Mouse (Mus musculus) heart, adult 2 months (tissue): ENCODE data around the gene Mapk6. TPM values are rescaled to one million over a fixed set of nuclear protein-coding genes. Genes with fewer than 3 reads are reported as not detected.
"Not testable (repeated sequence)": the region's sequence is repeated elsewhere in the genome, so short reads cannot be mapped to it uniquely, and the experiment has no call there.

Experiments used
- DNase-seq, 2 experiments: peaks; one replicate each; pipeline ENCODE4 v3.0.0; 2021
- H3K27ac ChIP-seq: fragments of 200-600 bp; 2 replicates; pipeline ENCODE4 v1.8.1; 2022
- H3K27me3 ChIP-seq: fragments of 200-500 bp; 2 replicates; pipeline ENCODE4 v1.6.1; 2012; ENCODE audit warnings: mild to moderate bottlenecking, low read length, inconsistent platforms, mixed read lengths; ENCODE audit not compliant: control insufficient read depth, insufficient read depth
- H3K36me3 ChIP-seq: fragments of 200-500 bp; 2 replicates; pipeline ENCODE4 v1.6.1; 2012; ENCODE audit warnings: low read length, inconsistent platforms; ENCODE audit not compliant: control insufficient read depth, insufficient read depth
- H3K4me1 ChIP-seq: fragments of 200-500 bp; 2 replicates; pipeline ENCODE4 v1.6.1; 2011; ENCODE audit warnings: low read length; ENCODE audit not compliant: control insufficient read depth, insufficient read depth
- H3K4me3 ChIP-seq: fragments of 200-600 bp; 2 replicates; pipeline ENCODE4 v1.8.1; 2022
- H3K79me2 ChIP-seq: fragments of 200-500 bp; replicated peaks from 2 replicates; pipeline ENCODE4 v1.6.1; 2012; ENCODE audit warnings: mild to moderate bottlenecking, inconsistent platforms, low read length, moderate library complexity, mixed read lengths; ENCODE audit not compliant: control insufficient read depth, insufficient read depth
- H3K9ac ChIP-seq: fragments of 200-500 bp; 2 replicates; pipeline ENCODE4 v1.6.1; 2012; ENCODE audit warnings: low read depth, mild to moderate bottlenecking, control low read depth, inconsistent platforms, low read length, mixed read lengths
- CTCF ChIP-seq: fragments of 200-600 bp; IDR thresholded peaks from 2 replicates; pipeline ENCODE4 v1.8.1; 2022; ENCODE audit warnings: antibody characterized with exemption, mild to moderate bottlenecking, moderate library complexity
- EP300 ChIP-seq: fragments of 200-500 bp; IDR thresholded peaks from 2 replicates; pipeline ENCODE4 v1.6.1; 2011; ENCODE audit warnings: low read depth, low read length, control low read depth; ENCODE audit not compliant: insufficient read depth
- POLR2A ChIP-seq: fragments of 200-500 bp; IDR thresholded peaks from 2 replicates; pipeline ENCODE4 v1.6.1; 2011; ENCODE audit warnings: mild to moderate bottlenecking, low read depth, low read length, control low read depth; ENCODE audit not compliant: insufficient read depth
- WGBS: fragments of 180-500 bp; shearing (Covaris S2); methylation state at CpG from one replicate; pipeline ENCODE4 v1.1.7; 2018; 5-methylcytosine and 5-hydroxymethylcytosine counted together
- intact Hi-C: fragments of 180-260 bp; cut with DNase I; formaldehyde crosslinking; loops from one replicate; pipeline ENCODE4 v1.15.1; 2025
- polyA plus RNA-seq: library from polyadenylated mRNA; depleted of rRNA; stranded (reverse); fragments of >200 nt; gene quantifications from 2 replicates; pipeline ENCODE4 v1.2.3, GENCODE M21; 2012
- total RNA-seq, 2 experiments: library from RNA; stranded (reverse); gene quantifications; 2 replicates each; pipeline ENCODE4 v1.2.3; 2021

Mapk6 gene
- total and polyA plus RNA-seq, 3 experiments: 11.2 to 26.8 (median 25.6) TPM

DNA sequence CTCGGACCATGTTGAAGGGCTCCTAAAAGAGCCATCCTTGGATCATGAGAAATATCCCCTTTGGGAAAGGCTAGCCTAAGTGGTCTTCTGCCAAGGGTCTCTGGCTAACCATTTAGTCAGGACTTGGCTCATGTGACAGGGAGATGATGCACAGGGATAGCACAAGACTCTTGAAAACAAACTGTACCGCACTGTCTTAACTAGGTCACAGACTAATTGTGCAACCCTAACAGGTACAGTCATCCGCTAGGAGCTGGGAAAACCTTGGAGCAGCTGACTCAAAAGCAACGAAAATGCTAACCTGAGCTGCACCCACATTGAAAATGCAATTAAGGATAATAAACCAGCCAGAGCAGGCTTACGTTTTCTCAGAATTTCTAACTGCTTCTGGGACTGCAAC, 43.6 kb downstream of the Mapk6 start:
- Histone ChIP-seq H3K79me2 (no peaks in the 10 kb centered on the region), H3K9ac (no peak overlapping the region), H3K27me3 (no peaks in the 10 kb centered on the region), H3K27ac (no peak overlapping the region), H3K36me3 (no peaks in the 10 kb centered on the region), H3K4me3 (no peak overlapping the region), H3K4me1 (peaks cover 3% of the 10 kb centered on the region; the same call in 1 of the 2 replicates)
- intact Hi-C loops: no loop called here
- TF ChIP-seq CTCF (no peak), EP300 (no peak)
- WGBS: 64% methylated on average over 5 of the region's 5 CpGs
- no peak for DNase-seq

DNA sequence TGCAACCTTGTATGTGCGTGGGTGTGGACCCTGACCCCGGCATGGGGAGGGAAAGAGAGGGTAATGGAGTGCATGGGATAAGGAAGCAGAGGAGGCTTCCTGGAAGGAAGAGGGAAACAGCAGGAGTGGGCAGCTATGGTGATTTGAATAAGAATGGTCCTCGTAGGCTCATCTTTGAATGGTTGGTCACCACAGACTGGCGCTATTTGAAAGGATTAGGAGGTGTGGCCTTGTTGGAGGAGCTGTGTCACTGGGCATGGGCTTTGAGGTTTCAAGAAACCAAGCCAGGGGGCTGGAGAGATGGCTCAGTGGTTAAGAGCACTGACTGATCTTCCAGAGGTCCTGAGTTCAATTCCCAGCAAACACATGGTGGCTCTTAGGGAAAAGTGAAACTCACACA, 44.6 kb downstream of the Mapk6 start:
- Histone ChIP-seq H3K27me3 (no peaks in the 10 kb centered on the region), H3K27ac (no peak overlapping the region), H3K36me3 (no peaks in the 10 kb centered on the region), H3K4me3 (no peak overlapping the region), H3K9ac (no peak overlapping the region), H3K79me2 (no peaks in the 10 kb centered on the region), H3K4me1 (peaks cover 3% of the 10 kb centered on the region; the same call in 1 of the 2 replicates)
- intact Hi-C loops: no loop called here
- 64% methylated on average over 4 of the region's 4 CpGs for WGBS
- TF ChIP-seq EP300 (no peak), CTCF (no peak), POLR2A (no peak)
- DNase-seq: no peak

DNA sequence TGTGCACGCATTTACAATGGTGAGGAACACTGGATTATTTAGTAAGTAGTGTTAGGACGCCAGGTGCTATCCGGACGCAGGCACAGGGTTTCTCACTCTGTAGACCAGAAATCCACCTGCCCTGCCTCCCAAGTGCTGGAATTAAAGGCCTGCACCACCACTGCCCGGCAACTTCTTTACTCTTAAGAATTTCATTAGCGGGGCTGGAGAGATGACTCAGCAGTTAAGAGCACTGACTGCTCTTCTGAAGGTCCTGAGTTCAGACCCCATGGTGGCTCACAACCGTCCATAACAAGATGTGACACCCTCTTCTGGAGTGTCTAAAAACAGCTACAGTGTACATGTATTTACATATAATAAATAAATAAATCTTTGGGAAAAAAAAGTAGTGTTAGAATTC, 46.1 kb downstream of the Mapk6 start:
- not testable (repeated sequence) for H3K4me3 ChIP-seq, H3K79me2 ChIP-seq, H3K4me1 ChIP-seq, DNase-seq, H3K36me3 ChIP-seq, H3K9ac ChIP-seq, H3K27ac ChIP-seq, H3K27me3 ChIP-seq
- 80% methylated on average over 7 of the region's 7 CpGs for WGBS
- intact Hi-C loops: loop anchor here (2.0 kb wide), 2 partner anchors 37 to 151 kb away; no protein-coding TSS in a partner anchor

DNA sequence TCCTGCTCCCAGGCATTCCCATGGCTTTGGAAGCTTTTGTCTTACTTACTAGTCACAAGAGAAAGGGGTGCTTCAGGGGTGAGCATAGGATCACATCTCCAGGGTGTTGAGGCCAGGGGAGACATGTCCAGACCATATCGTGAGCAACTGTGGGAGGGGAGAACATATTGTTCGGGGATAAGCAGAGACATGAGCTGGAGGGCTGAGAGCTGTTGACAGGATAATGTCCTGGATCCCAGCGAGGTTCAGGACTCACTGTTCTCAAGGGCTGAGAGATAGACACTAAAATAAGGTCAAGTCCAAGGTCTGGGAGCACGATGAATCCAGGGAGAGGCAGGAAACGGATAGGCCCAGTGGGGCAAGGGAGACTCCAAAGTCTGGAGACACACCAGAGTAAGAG, 46.8 kb downstream of the Mapk6 start:
- WGBS: 47% methylated on average over 5 of the region's 5 CpGs
- peak in 1 of 2 experiments; percentile 22 for DNase-seq

DNA sequence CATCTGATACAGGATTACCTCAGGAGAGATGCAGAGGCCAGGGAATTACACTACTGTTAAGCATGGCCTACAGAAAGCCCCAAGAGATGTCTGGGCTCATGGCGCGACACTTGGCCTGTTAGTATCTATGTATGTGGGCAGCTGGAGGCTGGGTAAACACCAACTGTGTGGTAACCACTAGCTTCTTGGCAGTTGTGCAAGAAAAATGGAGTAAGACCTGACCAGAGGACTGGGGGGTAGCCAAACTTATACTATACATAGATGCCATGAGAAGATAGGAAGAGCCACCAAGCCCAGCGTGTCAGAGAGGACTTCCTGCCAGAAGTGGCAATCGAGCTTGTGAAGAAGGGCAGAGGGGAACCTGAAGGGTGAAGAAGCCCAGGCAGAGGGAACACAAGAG, 47.6 kb downstream of the Mapk6 start:
- H3K27ac ChIP-seq: no peak overlapping the region
- no peaks in the 10 kb centered on the region for H3K27me3 ChIP-seq
- H3K4me3 ChIP-seq: no peak overlapping the region
- TF ChIP-seq POLR2A (no peak), EP300 (no peak), CTCF (no peak)
- H3K79me2 ChIP-seq: no peaks in the 10 kb centered on the region
- no peak for DNase-seq
- WGBS: 81% methylated on average over 4 of the region's 4 CpGs
- no peak overlapping the region for H3K9ac ChIP-seq
- intact Hi-C loops: loop anchor here (2.0 kb wide), 2 partner anchors 39 to 153 kb away; no protein-coding TSS in a partner anchor
- no peaks in the 10 kb centered on the region for H3K36me3 ChIP-seq
- H3K4me1 ChIP-seq: peaks cover 3% of the 10 kb centered on the region; the same call in 1 of the 2 replicates

More for the DNA sequence above, 46.8 kb downstream of the Mapk6 start:
- Histone ChIP-seq H3K9ac (no peak overlapping the region), H3K79me2 (no peaks in the 10 kb centered on the region), H3K4me3 (no peak overlapping the region), H3K27ac (no peak overlapping the region), H3K36me3 (no peaks in the 10 kb centered on the region), H3K27me3 (no peaks in the 10 kb centered on the region), H3K4me1 (peaks cover 3% of the 10 kb centered on the region; the same call in 1 of the 2 replicates)
- intact Hi-C loops: loop anchor here (2.0 kb wide), 2 partner anchors 38 to 152 kb away; no protein-coding TSS in a partner anchor
- TF ChIP-seq POLR2A (no peak), EP300 (peak; percentile 69; the same call in 1 of the 2 replicates), CTCF (no peak)

DNA sequence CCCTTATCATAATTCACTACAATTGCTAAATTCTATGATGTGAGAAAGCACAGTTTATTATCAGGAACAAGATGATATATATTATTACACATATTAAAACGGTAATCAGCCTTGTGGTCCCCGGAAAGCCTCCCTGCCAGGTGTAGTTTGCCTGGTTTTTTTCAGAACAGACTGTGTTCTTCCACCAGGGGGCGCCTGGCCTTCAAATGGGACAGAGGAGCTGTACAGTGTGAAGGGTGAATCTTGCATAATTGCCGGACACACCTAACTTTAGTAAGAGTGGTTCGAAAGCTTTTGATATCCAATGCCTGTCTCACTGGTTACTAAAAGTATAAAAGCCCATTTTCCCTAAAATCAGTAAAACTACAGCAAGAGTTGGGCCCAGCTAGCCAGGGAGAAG, 48.1 kb downstream of the Mapk6 start:
- Histone ChIP-seq H3K4me3 (no peak overlapping the region), H3K27me3 (no peaks in the 10 kb centered on the region), H3K27ac (no peak overlapping the region), H3K4me1 (peaks cover 3% of the 10 kb centered on the region; the same call in 1 of the 2 replicates), H3K36me3 (no peaks in the 10 kb centered on the region), H3K9ac (peak overlapping the region; percentile 19; the same call in 1 of the 2 replicates), H3K79me2 (no peaks in the 10 kb centered on the region)
- peak; percentile 94 for TF ChIP-seq CTCF
- TF ChIP-seq POLR2A: no peak
- peak; percentile 66; the same call in 1 of the 2 replicates for TF ChIP-seq EP300
- DNase-seq: peak; percentile 66 to 82
- 9% methylated on average over 5 of the region's 5 CpGs for WGBS
- intact Hi-C loops: loop anchor here (1.0 to 2.0 kb wide), 4 partner anchors 39 to 221 kb away; no protein-coding TSS in a partner anchor
